Mouse (Mus musculus) 3134 (cell line): Measurements from ENCODE around the gene Wnk2.

Source experiments
- DNase-seq: peaks from one replicate; pipeline ENCODE4 v3.0.0-alpha.2; 2011; ENCODE audit warnings: low spot score; ENCODE audit not compliant: insufficient read length; ENCODE audit errors: extremely low read depth

Wnk2 gene

DNA sequence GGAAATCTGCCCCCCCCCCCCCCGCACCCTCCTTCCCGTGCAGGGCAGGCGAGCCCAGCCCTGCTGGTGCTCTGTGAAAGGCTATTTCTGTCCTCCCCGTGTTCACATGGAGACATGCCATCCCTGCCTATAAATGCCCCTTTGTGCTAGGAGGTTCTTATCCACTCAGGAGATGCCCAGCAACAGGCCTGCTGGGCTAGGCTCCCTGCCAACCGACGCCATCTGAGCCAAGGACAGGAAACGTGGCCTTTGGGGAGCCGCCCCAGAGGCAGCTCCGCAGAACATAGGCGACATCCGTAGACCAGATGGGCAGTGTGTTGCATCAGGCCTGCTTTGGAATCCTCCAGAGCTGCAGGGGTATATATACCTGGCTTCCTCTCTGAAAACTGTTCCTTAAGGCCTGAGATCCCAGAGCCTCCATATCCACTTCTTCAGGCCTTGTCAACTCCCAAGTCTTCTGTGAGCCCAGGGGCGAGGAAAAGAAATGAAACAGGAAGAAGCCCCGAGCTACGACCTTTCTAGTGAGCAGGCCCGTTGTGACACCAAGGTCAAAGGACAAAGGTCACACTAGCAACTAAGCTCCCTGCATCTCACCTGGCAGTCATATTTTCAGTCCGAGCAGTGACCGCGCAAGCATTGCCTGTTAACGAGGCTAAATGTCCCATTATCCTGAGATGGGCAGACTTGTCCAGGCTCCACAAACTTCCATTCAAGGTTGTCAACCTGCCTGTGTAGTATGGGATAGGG is 31.2 kb upstream of the Wnk2 start:
- peak; percentile 88 for DNase-seq

DNA sequence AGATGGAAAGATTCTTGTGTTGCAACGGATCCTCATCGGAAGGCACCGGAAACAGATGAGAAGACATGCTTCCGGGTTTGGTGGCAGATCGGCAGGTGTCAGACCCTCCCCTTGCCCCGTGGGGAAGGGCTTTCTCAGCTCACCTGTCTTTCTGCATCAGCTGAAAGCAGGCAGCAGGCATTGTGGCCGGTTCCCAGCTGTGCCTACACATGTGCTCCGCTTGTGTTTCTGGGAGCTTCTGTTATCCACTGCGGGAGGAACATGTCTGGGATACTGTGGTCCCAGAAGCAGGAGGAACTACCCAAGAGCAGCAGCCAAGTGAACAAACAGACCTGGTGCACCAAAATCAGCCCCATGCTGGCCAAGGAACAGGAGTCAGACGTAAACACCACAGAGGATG is 27.7 kb upstream of the Wnk2 start:
- no peak for DNase-seq

DNA sequence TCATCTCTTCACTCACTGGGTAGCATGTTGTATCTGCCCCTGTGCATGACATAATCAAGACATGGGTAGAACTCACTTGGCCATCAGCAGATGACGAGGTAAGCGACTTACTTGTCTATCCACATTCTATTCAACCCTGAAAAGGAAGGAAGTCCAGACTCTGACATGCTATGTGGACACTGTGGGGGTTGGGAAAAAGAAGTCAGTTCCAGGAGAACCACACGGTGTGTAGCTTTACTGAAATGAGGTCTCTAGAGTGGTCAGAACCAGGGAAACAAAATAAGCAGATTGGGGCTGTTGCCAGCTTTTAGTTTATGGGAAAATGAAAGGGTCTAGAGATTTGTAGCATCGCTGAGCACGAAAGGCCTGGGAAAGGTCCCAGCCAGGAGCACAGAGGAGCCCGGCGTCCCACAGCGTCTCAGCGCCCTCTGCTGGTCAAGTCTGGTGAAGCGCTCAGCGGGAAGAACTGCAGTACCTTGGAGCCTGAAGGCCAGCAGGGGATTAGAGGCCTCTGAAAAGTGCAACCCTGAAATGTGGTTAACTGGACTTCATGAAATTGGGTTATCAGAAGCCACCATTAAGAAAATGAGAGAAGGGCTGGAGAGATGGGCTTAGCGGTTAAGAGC is 25.3 kb upstream of the Wnk2 start:
- DNase-seq, result peak; percentile 75

DNA sequence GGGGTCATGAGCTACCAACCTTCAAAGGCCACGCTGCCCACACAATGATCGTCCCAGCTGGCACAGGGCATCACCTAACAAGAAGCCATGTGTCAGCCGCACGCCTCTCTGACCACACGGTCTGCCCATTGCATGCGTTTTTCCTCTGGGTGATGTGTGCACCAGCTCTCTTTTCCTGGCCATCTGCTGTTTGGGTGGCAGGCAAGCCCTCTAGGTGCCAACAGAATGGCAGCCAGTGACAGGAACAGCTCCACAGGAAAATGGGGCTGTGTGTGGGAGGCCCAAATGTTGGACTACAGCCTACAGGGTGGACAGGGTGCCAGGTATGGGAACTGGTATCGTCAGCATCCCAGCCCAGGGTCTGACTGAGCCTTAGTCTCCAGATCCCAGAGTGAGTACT is 24.5 kb upstream of the Wnk2 start:
- DNase-seq, result no peak

DNA sequence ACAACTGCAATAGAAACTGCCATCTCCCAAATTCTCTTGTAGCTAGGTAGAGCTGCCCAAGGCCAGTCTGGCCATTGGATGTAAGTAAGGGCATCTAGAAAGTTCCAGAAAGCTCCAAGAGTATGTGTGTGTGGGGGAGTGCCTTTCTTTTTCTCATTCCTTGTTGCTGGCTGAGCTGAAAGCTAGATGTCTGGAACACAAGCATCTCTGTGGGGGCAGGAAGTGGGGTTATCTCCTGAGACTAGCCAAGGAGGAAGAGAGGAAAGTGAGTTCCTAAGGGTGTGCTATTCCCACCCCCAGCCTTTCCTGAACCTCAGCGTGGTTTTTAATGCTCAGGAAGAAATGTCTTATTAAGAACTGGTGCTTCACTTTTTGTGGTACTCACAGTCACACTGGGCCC is 23.9 kb upstream of the Wnk2 start:
- no peak for DNase-seq

DNA sequence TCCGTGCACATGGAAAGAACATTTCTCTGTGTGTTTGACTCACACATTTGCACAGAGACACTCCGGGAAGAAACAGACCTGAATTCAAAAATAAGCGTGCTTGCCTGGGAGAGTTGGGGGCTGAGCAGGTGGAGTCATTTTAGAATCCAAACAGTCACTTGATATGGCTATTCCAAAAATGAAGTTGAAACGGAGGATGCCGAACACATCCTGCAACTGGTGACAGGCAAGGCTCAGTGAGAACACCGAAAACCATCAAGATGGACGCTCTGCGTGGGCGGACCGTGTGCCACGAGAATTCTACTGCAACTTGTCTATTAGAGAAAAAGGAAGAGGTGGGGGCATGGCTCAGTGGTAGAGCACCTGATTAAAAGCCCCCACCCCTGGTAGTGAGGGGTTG is 22.8 kb upstream of the Wnk2 start:
- no peak for DNase-seq

DNA sequence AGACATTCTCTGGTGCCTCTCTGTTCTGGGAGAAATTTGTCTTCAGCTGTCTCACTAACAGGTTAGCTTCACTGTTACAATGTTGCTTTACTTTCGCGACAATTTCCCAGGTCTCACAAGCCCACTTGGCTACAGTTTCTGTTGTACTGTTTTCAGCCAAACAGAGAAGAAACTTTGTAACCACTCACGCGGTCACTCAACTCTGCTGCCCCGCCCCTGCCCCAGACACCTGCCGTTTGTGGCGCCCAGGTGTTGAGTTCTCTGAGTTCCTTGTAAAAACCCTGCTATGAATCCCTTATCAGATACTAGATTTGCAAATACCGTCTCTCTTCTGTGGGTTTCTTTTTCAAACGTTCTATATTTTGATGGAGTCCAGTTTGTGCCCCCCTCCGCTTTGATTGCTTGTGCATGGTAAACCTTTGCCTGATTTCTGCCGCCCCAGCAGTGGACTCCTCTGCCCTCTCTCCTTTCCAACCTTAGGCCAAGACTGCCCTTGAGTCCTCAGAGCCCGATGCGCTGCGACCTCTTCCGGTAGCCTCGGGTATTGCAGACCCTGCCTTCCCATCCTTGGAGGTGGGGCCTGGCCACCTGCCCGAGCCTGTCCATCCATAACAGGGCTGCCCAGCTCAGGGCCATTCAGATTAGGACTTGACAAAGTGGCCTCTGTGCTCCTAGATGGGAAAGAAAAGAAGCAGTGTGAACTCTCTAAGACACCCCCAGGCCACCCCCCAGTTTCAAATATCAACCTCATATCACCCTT is 21.8 kb upstream of the Wnk2 start:
- DNase-seq, result peak; percentile 69

DNA sequence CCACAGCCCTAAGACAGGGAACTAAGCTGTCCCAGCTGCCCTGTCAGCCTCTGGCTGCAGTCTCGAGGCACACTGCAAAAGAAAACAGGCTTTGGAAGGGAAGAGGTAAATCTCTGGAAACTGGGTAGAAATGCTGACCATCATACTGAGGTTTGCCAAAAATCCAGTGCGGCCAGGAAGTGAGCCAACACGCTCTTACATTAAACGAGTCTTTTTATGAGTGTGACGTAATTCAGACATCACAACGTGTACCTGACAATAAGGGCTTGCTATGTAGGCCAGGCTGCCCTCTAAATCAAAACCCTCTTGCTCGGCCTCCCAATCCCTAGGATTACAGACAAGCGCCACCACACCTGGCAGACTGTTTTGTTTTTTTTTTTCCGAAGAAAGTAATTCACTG is 19.3 kb upstream of the Wnk2 start:
- no peak for DNase-seq

DNA sequence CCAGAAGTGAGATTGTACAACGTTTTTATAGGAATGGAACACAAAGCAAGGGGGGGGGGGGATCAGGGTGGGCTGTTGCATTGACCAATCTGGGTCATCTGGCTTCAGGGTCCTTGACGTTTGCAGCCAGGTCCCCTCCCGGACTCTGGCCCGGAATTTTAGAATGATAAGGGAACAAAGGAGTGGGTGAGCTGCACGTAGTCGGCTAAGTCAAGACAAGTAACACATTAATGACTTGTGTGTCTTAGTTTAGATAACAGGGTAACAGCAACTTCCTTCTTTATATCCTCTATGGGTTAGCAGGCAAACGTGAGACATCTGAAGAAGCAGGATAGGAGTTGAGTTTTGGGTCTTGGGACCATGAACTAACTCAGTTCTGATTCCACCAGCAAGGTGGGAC is 15.8 kb upstream of the Wnk2 start:
- no peak for DNase-seq

DNA sequence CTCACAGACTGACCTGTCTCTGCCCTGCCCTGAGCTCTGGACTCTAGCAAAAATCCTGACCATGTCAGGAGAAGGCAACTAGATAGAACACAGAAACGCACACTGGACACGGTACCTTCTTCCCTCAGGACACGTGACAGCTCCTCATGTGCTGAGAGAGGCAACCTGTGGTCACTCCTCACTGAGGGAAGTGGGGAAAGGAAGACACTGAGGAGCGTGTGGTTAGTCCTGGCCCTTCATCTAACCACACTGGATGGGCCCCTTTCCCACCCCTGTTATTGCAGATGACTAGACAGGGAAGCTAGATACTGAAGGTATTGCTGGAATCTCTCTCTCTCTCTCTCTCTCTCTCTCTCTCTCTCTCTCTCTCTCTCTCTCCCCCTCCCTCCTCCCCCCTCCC is 14.9 kb upstream of the Wnk2 start:
- no peak for DNase-seq

DNA sequence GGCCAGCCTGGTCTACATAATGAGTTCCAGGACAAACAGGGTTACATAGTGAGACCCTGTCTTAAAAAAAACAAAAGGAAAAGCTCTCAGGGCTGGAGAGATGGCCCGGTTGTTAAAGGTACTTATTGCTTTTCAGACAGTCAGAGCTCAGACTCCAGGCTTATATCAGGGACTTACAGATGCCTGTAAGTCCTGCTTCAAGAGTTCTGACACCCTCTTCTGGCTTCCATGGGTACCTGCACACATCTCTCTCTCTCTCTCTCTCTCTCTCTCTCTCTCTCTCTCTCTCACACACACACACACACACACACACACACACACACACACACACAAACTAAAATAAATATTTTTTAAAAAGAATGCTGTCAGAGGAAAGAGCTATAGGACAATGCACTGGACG is 13.4 kb upstream of the Wnk2 start:
- no peak for DNase-seq

DNA sequence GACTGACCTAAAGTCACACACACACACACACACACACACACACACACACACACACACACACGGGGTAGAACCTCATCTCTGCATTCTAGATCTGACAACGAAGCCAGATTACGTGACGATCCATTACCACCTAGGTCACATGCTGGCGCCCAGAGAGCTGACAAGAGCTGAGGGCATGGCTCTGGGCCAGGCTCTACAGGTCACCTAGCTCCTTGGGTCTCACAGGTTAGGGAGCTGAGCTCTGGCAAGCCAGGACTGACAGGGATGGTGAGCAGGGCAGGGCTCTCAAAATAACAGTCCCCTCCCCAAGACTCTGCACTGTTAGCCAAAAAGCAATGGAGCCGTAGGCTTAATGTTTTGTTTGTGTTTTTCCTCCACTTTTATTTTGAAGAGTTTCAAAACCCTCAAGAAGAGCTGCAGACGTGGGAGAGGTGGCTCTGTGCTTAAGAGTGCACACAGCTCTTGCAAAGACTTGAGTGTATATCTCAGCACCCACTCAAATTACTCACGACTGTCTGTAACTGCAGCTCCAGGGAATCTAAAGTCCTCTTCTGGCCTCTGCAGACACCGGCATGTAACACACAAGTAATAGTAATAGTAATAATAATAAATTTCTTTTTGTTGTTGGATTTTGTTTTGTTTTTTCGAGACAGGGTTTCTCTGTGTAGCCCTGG is 10.4 kb upstream of the Wnk2 start:
- DNase-seq, result no peak

DNA sequence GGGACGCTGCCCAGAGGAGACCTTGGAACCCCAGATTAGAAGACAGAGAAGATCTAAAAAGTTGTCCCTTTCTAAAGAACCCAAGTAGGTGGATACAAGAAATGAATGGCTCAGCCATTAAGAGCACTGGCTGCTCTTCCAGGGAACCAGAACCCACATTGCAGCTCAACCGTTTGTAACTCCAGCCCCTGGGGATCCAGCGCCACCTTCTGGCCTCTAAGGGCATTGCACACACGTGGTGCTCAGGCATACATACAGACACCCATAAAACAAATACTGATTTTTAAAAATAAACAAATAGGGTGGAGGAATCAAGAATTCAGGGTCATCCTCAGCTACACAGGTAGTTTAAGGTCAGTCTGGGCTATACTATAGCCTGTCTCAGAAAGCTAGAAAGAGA is 8.8 kb upstream of the Wnk2 start:
- DNase-seq, result no peak

DNA sequence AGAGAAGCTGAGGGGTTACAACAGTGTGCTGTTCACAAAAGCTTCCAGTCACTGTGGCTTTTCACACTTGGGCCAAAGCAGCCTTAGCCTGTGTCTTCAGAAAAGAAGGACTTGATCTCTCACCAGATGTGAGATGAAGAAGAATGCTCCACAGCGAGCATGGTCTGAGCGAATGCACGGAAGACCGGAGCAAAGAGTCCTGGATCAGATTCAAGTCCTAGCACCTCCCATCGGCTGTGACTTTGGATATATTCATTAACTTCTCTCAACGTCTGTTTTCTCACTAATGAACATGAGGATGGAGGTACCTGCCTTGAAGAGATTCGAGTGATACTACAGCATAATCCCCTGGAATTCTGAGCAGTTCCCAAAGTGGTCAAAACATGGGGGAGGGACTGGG is 6.8 kb upstream of the Wnk2 start:
- DNase-seq, result no peak

DNA sequence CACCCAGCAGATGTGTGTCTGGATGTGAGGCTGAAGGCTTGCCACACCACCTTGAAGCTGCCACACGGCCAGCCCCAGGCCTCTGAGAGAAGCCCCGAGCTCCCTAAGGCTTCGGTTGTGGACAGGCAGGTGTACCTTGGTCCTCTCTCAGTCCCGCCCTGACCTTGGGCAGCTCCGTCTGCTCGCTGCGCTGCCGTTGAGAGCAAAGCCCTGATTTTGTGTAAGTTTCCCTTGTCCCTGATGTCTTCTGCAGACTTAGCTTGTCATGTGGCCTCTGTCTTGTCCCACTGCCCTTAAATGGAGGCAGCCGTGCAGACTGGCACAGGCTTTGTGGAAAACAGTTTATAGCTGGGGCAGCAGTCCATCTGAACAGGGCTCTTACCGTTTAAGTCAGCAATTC is 6.2 kb upstream of the Wnk2 start:
- DNase-seq, result no peak

DNA sequence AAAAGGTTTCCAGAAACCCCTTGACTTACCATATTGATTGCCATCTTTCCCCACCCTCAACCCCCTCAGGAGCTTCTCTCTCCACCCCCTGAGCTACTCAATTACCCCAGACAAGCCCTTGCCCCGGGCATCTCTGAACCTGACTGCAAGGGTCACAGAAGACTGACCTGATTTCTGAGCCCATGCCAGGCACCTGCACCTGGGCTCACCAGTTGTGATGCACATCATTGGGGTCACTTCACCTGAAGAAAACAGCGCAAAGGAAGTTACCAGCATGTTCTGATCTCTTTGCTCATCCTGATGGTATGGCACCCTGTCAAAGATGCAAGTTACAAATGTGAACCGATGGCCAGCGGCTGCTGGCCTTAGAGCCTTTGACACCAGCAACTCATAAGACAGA is 873 bp upstream of the Wnk2 start:
- DNase-seq, result no peak

DNA sequence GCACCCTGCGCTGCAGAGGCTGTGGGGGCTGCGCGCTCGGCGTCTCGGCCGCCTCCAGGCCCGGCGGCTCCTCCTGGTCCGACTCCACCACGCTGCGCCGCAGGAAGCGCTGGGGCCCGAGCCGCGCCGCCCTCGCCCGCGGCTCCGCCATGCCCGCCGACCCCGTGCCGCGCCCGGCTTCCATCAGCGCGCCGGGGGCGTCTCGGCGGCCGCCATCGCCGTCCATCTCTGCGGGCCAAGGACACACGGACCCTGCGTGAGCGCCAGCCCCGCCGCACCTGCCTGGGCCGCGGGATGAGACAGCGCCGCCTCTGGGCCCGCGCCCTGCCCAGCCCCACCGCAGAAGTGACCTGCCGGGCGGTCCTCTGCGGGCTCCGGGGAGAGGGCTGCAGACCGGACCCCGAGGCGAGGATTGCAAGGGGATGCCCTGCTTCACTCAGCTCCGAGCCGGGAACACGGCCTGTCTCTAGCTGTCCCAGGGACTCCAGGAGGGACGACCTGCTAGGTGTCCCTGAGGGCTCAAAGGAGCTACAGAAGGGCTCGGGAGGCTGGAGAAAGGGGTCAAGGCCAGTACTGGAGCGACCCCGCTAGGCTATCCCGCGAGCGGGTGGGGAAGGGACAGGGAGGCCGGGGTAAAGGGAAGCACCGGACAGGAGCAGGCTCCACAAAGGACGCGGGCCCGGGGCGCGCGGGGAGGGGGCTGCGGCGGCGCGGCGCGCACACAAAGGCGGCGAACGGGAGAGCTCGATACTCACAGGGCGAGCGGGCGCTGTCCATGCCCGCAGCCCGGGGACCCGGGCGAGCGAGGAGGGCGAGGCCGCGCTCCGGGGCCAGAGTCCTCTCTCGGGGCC is 582 bp downstream of the Wnk2 start:
- DNase-seq, result no peak

DNA sequence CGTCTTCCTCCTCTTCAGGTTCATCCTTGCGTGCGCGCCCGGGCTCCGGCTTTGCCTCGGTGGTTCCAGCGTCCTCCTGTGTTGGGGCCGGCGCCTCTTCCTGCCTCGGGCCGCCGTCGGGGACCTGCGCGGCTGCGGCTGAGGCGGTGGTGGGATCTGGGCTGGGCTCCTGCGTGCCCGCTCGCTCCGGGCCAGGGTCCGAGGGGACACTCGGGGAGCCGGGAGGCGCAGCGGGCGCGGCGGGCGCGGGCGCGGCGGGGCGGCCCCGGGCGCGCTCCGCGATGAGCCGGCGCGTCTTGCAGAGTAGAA is 1.2 kb downstream of the Wnk2 start:
- DNase-seq, result no peak

DNA sequence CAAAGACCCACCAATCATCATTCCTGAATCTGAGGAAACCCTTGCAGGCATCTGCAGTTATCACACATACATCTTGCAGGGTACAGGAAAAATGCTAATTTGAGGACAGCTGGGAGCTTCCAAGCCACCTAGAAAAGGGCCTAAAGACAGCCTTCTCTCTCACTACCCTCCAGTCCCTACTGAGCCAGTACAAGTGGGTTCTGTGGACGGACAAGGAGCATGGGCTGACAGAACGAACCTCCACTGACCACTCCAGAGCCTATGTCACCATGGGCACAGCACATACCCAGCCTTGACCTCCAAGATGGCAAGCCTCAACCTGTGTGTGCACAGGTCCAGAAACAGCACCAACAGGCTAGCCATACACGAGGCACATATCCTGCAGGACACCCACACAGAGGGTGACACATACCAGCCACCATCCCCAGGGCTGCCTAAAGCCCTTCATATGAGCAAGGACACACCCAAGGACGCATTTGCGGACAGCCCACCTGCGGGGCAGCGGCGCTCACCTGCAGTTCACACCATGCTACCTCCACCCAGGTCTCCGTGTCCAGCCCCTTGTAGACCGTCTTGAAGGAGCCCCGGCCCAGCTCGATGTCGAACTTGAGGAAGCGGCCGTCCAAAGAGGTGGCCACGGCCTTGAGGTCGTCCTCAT is 1.6 kb downstream of the Wnk2 start:
- DNase-seq, result no peak

DNA sequence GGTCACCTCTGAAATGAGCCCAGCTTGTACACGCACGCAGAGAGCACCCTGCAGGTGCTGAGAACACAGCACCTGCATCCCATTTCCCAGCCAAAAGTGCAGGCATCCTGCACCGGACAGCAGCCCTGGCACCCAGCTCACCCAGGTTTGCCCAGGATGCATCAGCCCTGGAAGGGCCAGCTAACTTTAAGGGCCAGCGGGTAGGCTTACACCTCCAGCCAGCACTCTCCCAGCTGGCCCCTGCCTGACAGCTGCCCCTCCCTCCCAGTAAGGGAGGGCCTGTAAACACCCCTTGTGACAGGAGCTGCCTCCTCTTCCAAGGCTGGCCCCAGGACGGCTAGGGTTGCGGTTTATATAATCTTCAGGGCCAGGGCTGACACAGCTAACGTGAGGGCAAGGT is 2.4 kb downstream of the Wnk2 start:
- no peak for DNase-seq
